Mouse (Mus musculus) myocyte (in vitro differentiated cells): ENCODE data around the gene Abce1. TPM values are rescaled to one million over a fixed set of nuclear protein-coding genes. Genes with fewer than 3 reads are reported as not detected.
A peak's percentile ranks its signal among the peaks of the same experiment; 100 is the strongest.

ENCODE experiments used
- H3K27me3 ChIP-seq: one replicate; pipeline ENCODE4 v1.6.1; 2011; ENCODE audit not compliant: control insufficient read depth, insufficient read depth, insufficient read length
- H3K36me3 ChIP-seq: one replicate; pipeline ENCODE4 v1.6.1; 2011; ENCODE audit not compliant: control insufficient read depth, insufficient read depth
- H3K4me2 ChIP-seq: one replicate; pipeline ENCODE4 v1.6.1; 2011; ENCODE audit warnings: low read depth, control low read depth
- H3K4me3 ChIP-seq: one replicate; pipeline ENCODE4 v1.5.1; 2011; ENCODE audit warnings: mild to moderate bottlenecking, control low read depth, moderate library complexity
- H3K79me2 ChIP-seq: one replicate; pipeline ENCODE4 v1.6.1; 2011; ENCODE audit not compliant: control insufficient read depth, insufficient read depth
- H3ac ChIP-seq: one replicate; pipeline ENCODE4 v1.6.1; 2011; ENCODE audit not compliant: control insufficient read depth, insufficient read length
- CEBPB ChIP-seq: IDR thresholded peaks from 2 replicates; pipeline ENCODE4 v1.6.1; 2011; ENCODE audit warnings: mild to moderate bottlenecking, moderate library complexity; ENCODE audit not compliant: poor library complexity, insufficient read depth, severe bottlenecking
- E2F4 ChIP-seq: IDR thresholded peaks from one replicate; pipeline ENCODE4 v1.6.1; 2011; ENCODE audit warnings: mild to moderate bottlenecking, control low read depth, moderate library complexity; ENCODE audit not compliant: insufficient read depth
- MAX ChIP-seq: IDR thresholded peaks from one replicate; pipeline ENCODE4 v1.6.1; 2011; ENCODE audit warnings: low read depth, mild to moderate bottlenecking, control low read depth
- MYOD1 ChIP-seq, 3 experiments: IDR thresholded peaks; one replicate each; pipeline ENCODE4 v1.6.1; 2011; ENCODE audit warnings: control low read depth in 2 of 3, low read depth in 2 of 3, mild to moderate bottlenecking in 2 of 3, moderate library complexity in 1 of 3; ENCODE audit not compliant: insufficient read length in 2 of 3, control insufficient read depth in 1 of 3
- MYOG ChIP-seq, 3 experiments: IDR thresholded peaks; one replicate each; pipeline ENCODE4 v1.6.1; 2011; ENCODE audit warnings: control low read depth in 2 of 3, low read depth in 2 of 3, mild to moderate bottlenecking in 2 of 3; ENCODE audit not compliant: insufficient read length in 2 of 3, control insufficient read depth in 1 of 3, insufficient read depth in 1 of 3
- POLR2A ChIP-seq: IDR thresholded peaks from one replicate; pipeline ENCODE4 v1.6.1; 2011; ENCODE audit warnings: low read depth, mild to moderate bottlenecking, control low read depth, moderate library complexity; ENCODE audit not compliant: insufficient read length
- POLR2AphosphoS2 ChIP-seq: IDR thresholded peaks from one replicate; pipeline ENCODE4 v1.6.1; 2011; ENCODE audit warnings: low read depth, control low read depth; ENCODE audit not compliant: insufficient read length
- REST ChIP-seq: IDR thresholded peaks from one replicate; pipeline ENCODE4 v1.6.1; 2011; ENCODE audit warnings: mild to moderate bottlenecking, control low read depth, moderate library complexity; ENCODE audit not compliant: insufficient read depth, insufficient read length
- SRF ChIP-seq: IDR thresholded peaks from one replicate; pipeline ENCODE4 v1.6.1; 2011; ENCODE audit warnings: low read depth; ENCODE audit not compliant: control insufficient read depth, insufficient read length
- TCF12 ChIP-seq: IDR thresholded peaks from one replicate; pipeline ENCODE4 v1.6.1; 2011; ENCODE audit warnings: mild to moderate bottlenecking, control low read depth; ENCODE audit not compliant: poor library complexity, insufficient read depth, severe bottlenecking
- TCF3 ChIP-seq: IDR thresholded peaks from one replicate; pipeline ENCODE4 v1.6.1; 2011; ENCODE audit warnings: low read depth, control low read depth; ENCODE audit not compliant: insufficient read length
- USF1 ChIP-seq: IDR thresholded peaks from one replicate; pipeline ENCODE4 v1.6.1; 2011; ENCODE audit warnings: low read depth, mild to moderate bottlenecking, control low read depth, moderate library complexity
- polyA plus RNA-seq: library from polyadenylated mRNA; unstranded; fragments of >200 nt; fragmentation: generic; extraction: Trizol; gene quantifications from one replicate; pipeline ENCODE4 v1.2.1, GENCODE M21; 2012; ENCODE audit warnings: missing spikeins

Gene Abce1
- polyA plus RNA-seq: 27.8 TPM

DNA sequence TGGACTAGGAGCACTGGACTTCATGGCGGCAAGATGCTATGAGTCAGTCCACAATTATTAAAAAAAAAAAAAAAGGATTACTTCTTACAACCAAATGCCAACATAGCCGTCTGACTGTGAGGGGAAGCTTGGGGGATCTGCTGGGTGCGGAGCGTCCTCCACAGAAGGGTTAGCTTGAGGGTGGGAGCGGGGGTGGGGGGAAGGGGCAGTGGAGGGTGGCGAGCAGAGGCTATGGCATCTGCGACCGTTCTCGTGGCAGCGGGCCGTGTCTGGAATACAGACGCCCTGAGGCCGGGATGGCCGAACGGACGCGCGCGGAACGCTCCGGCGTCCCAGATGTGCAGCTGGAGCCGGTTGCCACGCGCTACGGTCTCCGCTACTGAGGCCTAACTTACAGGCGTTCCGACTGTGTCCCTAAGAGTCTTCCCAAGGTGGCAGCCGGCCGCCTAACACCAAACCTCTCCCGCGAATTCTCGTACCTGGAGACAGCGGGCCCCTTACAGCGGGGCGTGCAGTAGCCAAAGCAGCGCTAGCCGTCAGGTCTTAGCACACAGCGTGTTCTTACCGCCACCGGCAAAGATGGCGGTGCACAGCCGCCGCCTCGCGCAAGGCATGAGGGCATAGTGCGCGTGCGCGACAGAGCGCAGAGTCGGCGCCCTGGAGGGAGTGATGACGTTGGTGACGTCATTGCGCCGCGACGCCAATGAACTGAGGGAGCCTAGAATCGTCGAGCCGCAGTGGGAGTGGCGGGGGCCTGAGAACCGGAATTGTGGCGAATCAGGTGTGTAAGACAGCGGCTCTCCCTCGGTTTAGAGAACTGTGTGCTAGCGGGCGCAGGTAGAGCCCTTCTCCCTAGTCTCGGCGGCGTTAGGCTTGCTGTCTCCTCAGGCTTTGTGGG lies at the start of gene Abce1, which contains the start of gene Anapc10:
Gene Abce1, minus strand, starts transcription at position 677 of the 898 bp plus-strand sequence.
Gene Anapc10, plus strand, starts transcription at position 757 of the 898 bp plus-strand sequence.
- H3K79me2 ChIP-seq: peaks cover 58% of the 10 kb centered on the region
- peak within 1 kb of the TSS; percentile 31 for H3ac ChIP-seq
- TF ChIP-seq SRF: peak; percentile 95
- peak in 2 of 3 experiments; percentile 32 to 51 for TF ChIP-seq MYOG (IDR thresholded peaks at IDR 0.05; ENCODE audit: control insufficient read depth in 1 of 3, insufficient read depth in 1 of 3, insufficient read length in 2 of 3, low read depth in 2 of 3)
- no peak for TF ChIP-seq TCF12
- TF ChIP-seq MYOD1 (IDR thresholded peaks at IDR 0.05; ENCODE audit: control insufficient read depth in 1 of 3, insufficient read length in 2 of 3, low read depth in 2 of 3): peak in 1 of 3 experiments; percentile 50
- TF ChIP-seq E2F4: no peak
- TF ChIP-seq REST: no peak
- TF ChIP-seq CEBPB: no peak
- TF ChIP-seq POLR2AphosphoS2: peak; percentile 96
- peak; percentile 5 for TF ChIP-seq MAX
- TF ChIP-seq TCF3: no peak
- TF ChIP-seq POLR2A: peak; percentile 99
- TF ChIP-seq USF1: no peak
- H3K36me3 ChIP-seq: peaks cover 25% of the 10 kb centered on the region
- H3K4me3 ChIP-seq: peak within 1 kb of the TSS; percentile 96
- no peaks in the 10 kb centered on the region for H3K27me3 ChIP-seq
- H3K4me2 ChIP-seq: peak within 1 kb of the TSS; percentile 85

DNA sequence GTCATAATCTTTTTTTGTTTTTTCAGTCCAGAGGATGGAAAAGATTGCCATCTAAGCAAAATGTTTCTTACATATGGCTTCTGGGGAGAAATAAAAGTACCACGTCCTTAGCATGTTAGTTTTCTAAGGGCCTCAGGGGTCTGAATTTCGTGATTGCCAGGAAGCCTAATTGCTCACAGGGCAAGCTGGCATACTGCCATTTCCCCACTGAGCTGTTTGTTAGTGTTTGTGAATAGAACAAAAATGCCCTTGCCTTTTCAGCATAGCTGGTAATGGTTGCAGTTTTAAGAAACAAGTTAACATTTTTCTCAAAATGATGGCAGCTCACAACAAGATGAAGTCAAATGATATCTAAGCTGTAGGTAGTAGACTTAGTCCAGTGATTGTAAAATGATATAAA lies 38.8 kb upstream of the Abce1 start:
- TF ChIP-seq MYOD1 (IDR thresholded peaks at IDR 0.05; ENCODE audit: control insufficient read depth in 1 of 3, insufficient read length in 2 of 3, low read depth in 2 of 3) (no peak), REST (no peak), CEBPB (no peak), E2F4 (no peak), TCF3 (no peak), POLR2AphosphoS2 (no peak), POLR2A (no peak), USF1 (no peak), TCF12 (no peak)

DNA sequence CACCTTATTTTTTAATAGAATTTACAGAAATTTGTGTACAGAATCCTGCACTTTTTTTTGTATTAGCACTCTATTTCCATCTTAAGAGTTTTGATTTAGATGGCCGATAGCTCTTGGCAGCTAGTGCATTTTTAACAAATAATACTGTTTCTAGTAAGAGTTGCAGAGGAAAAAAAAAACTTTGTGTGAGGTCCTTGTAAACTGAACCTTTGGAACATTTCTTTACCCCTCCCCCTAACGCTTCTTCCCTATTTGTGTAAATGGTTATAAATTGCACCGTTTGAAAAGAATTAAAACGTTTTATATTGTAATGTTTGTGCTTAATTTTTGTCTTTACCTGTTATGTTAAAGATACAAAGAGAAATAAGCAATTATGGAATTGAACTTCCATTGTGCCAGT lies 37.1 kb upstream of the Abce1 start:
- Histone ChIP-seq H3K4me2 (no peak overlapping the region), H3K79me2 (no peaks in the 10 kb centered on the region), H3ac (no peak overlapping the region), H3K27me3 (no peaks in the 10 kb centered on the region), H3K4me3 (no peak overlapping the region), H3K36me3 (no peaks in the 10 kb centered on the region)
- no peak for TF ChIP-seq TCF12
- TF ChIP-seq E2F4: no peak
- no peak for TF ChIP-seq TCF3
- no peak for TF ChIP-seq MYOD1 (IDR thresholded peaks at IDR 0.05; ENCODE audit: control insufficient read depth in 1 of 3, insufficient read length in 2 of 3, low read depth in 2 of 3)
- TF ChIP-seq MAX: no peak
- no peak for TF ChIP-seq REST
- TF ChIP-seq POLR2AphosphoS2: no peak
- TF ChIP-seq USF1: no peak
- no peak for TF ChIP-seq CEBPB
- TF ChIP-seq MYOG (IDR thresholded peaks at IDR 0.05; ENCODE audit: control insufficient read depth in 1 of 3, insufficient read depth in 1 of 3, insufficient read length in 2 of 3, low read depth in 2 of 3): no peak
- TF ChIP-seq POLR2A: no peak
- TF ChIP-seq SRF: no peak

More for the DNA sequence above, 38.8 kb upstream of the Abce1 start:
- Histone ChIP-seq H3ac (no peak overlapping the region), H3K36me3 (no peaks in the 10 kb centered on the region), H3K4me3 (no peak overlapping the region), H3K79me2 (no peaks in the 10 kb centered on the region), H3K4me2 (no peak overlapping the region), H3K27me3 (no peaks in the 10 kb centered on the region)

DNA sequence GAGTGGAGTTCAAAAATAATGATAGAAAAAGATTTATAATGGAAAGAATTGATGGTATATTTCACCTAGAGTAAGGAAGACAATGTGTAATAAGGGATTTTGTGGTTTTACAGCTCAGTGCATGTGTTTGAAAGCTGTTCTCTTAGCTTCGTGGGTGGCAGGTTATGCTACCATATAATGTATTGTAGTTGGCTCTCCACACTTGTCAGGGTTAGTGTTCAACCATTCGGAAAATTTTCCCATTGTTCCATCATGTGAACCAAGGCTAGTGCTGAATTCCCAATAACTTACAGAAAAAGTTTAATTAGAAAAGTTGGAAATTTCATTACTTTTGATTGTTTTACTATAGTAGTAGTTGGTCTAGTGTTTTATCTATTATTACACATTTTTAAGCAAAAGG lies 36.6 kb upstream of the Abce1 start:
- no peak overlapping the region for H3K4me3 ChIP-seq
- no peaks in the 10 kb centered on the region for H3K79me2 ChIP-seq
- no peak overlapping the region for H3ac ChIP-seq
- no peaks in the 10 kb centered on the region for H3K27me3 ChIP-seq
- H3K36me3 ChIP-seq: no peaks in the 10 kb centered on the region
- H3K4me2 ChIP-seq: no peak overlapping the region
- TF ChIP-seq REST (no peak), MAX (no peak), CEBPB (no peak), SRF (no peak), TCF3 (no peak), MYOG (IDR thresholded peaks at IDR 0.05; ENCODE audit: control insufficient read depth in 1 of 3, insufficient read depth in 1 of 3, insufficient read length in 2 of 3, low read depth in 2 of 3) (no peak), POLR2A (no peak), USF1 (no peak), POLR2AphosphoS2 (no peak), E2F4 (no peak), MYOD1 (IDR thresholded peaks at IDR 0.05; ENCODE audit: control insufficient read depth in 1 of 3, insufficient read length in 2 of 3, low read depth in 2 of 3) (no peak), TCF12 (no peak)
